Mouse (Mus musculus): Measurements from ENCODE around the gene Selenop. TPM values are rescaled to one million over a fixed set of nuclear protein-coding genes. Genes with fewer than 3 reads are reported as not detected.

The Selenop gene
- polyA plus RNA-seq, 1 experiment from 2014 or later: 44.7 TPM

DNA sequence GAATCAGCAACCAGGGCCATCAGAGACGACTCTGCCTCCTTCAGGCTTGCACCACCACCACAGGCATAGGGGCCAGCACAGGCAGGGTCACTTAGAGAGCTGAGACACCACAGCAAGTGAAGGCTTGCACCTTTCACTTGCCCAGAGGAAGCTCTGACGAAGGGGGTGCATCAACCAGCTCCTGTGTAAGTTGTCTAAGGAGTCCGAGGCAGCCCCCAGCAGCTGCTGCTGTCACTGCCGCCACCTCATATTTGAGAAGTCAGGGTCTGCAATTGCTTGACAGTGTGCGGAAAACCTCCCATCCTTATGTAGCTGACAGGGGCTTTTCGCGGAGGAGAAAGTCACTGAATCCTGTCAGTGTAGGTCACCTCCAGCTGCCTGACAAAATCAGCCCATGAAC lies 10.9 kb downstream of the Selenop start:
- no peak for DNase-seq (ENCODE audit: extremely low spot score, low spot score)
- no peaks in the 10 kb centered on the region for H3K36me3 ChIP-seq (replicated peaks)
- H3K9me3 ChIP-seq: no peaks in the 10 kb centered on the region
- H3K27me3 ChIP-seq (ENCODE audit: poor library complexity, severe bottlenecking): no peaks in the 10 kb centered on the region
- 85% methylated on average over 7 of the region's 7 CpGs for WGBS
- 0 out of 2 replicates have a peak, but pooled peaks cover 2% of the 10 kb centered on the region for H3K4me1 ChIP-seq
- no peak overlapping the region for H3K4me3 ChIP-seq
- no peak overlapping the region for H3K27ac ChIP-seq

- Histone ChIP-seq H3K27me3 (ENCODE audit: poor library complexity, severe bottlenecking) (no peaks in the 10 kb centered on the region), H3K4me1 (0 out of 2 replicates have a peak, but pooled peaks cover 2% of the 10 kb centered on the region), H3K9me3 (no peaks in the 10 kb centered on the region), H3K4me3 (no peak overlapping the region), H3K36me3 (replicated peaks) (no peaks in the 10 kb centered on the region), H3K27ac (no peak overlapping the region)
- DNase-seq (ENCODE audit: extremely low spot score, low spot score): no peak
These were observed 12.9 kb downstream of the Selenop start for GRCm38 (mm10) chr15:3281216-3281615.

- no peak overlapping the region for H3K27ac ChIP-seq
- no peak for DNase-seq (ENCODE audit: extremely low spot score, low spot score)
- H3K36me3 ChIP-seq (replicated peaks): no peaks in the 10 kb centered on the region
- H3K9me3 ChIP-seq: no peaks in the 10 kb centered on the region
- 0 out of 2 replicates have a peak, but pooled peaks cover 2% of the 10 kb centered on the region for H3K4me1 ChIP-seq
- no peak overlapping the region for H3K4me3 ChIP-seq
- WGBS: 78% methylated on average over 1 of the region's 1 CpGs
- H3K27me3 ChIP-seq (ENCODE audit: poor library complexity, severe bottlenecking): no peaks in the 10 kb centered on the region
These were observed 13.4 kb downstream of the Selenop start for GRCm38 (mm10) chr15:3281737-3282136.

DNA sequence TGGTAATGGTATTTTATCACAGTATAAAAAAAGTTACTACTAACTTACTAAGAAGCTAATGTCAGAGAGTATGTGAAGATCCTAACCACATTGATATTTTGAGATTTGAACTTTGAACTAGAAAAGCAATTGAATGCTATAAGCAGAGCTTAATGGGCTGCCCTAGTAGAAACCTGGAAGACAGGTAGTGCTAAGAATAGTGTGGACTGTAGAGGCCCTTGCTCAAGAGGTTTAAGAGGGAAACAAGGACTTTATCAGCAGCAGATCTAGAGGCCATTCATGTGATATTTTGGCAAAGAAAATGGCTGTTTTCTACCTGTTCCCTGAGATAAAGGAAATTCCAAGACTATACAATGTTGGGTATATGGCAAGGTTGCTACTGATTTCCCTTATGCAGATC lies 17.7 kb downstream of the Selenop start:
- Histone ChIP-seq H3K4me1 (0 out of 2 replicates have a peak, but pooled peaks cover 2% of the 10 kb centered on the region), H3K9me3 (no peaks in the 10 kb centered on the region), H3K27me3 (ENCODE audit: poor library complexity, severe bottlenecking) (no peaks in the 10 kb centered on the region), H3K36me3 (replicated peaks) (no peaks in the 10 kb centered on the region), H3K4me3 (no peak overlapping the region), H3K27ac (no peak overlapping the region)
- DNase-seq (ENCODE audit: extremely low spot score, low spot score): no peak

GRCm38 (mm10) chr15:3290435-3290834 lies 22.1 kb downstream of the Selenop start:
- Histone ChIP-seq H3K4me3 (no peak overlapping the region), H3K27ac (no peak overlapping the region), H3K9me3 (no peaks in the 10 kb centered on the region), H3K4me1 (no peaks in the 10 kb centered on the region), H3K27me3 (ENCODE audit: poor library complexity, severe bottlenecking) (no peaks in the 10 kb centered on the region), H3K36me3 (replicated peaks) (no peaks in the 10 kb centered on the region)
- 90% methylated on average over 3 of the region's 3 CpGs for WGBS
- DNase-seq (ENCODE audit: extremely low spot score, low spot score): no peak

- Histone ChIP-seq H3K4me1 (no peaks in the 10 kb centered on the region), H3K27me3 (ENCODE audit: poor library complexity, severe bottlenecking) (no peaks in the 10 kb centered on the region), H3K4me3 (no peak overlapping the region), H3K9me3 (no peaks in the 10 kb centered on the region), H3K27ac (no peak overlapping the region), H3K36me3 (replicated peaks) (no peaks in the 10 kb centered on the region)
- WGBS: 72% methylated on average over 1 of the region's 1 CpGs
- DNase-seq (ENCODE audit: extremely low spot score, low spot score): no peak
These were observed 25.1 kb downstream of the Selenop start for GRCm38 (mm10) chr15:3293477-3293876.

DNA sequence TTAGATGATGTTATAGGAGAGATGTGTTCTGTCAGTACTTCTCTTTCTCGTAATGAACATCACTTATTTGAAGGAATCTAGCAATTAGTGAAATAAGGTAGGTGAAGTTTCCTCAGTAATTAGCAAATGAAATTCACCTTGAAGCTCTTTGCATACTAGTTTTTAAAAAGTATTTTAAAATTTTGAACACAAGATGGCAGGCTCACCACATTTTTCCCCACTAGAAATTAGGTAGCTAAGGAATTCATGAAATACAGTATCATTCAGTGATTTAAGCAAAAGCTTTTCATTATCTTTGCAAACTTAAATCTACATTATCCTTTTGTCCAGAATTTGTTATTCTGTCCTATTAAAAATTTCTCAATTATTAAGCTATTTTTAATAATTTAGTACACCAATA lies 27.6 kb downstream of the Selenop start:
- no peak for DNase-seq (ENCODE audit: extremely low spot score, low spot score)
- WGBS: 89% methylated on average over 1 of the region's 1 CpGs
- H3K36me3 ChIP-seq (replicated peaks): no peaks in the 10 kb centered on the region

DNA sequence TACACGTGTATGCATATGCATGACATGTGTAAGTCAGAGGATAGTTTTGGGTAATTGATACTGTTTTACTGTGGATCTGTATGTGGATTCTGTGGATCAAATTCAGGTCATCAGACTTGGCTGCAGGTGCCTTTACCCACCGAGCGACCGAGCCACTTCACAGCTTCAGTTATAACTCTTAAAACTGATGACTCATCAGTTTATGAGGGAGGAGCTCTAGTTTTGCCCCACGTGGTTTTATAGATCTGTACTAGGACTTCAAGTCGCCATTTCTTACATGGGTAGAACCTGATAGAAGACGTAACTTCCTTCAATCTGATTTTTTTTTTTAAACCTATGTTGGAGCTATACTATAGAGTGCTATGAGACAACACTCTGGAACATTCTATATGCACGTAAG lies 29.3 kb downstream of the Selenop start:
- Histone ChIP-seq H3K27ac (no peak overlapping the region), H3K4me1 (no peaks in the 10 kb centered on the region), H3K4me3 (no peak overlapping the region), H3K27me3 (ENCODE audit: poor library complexity, severe bottlenecking) (no peaks in the 10 kb centered on the region), H3K36me3 (replicated peaks) (no peaks in the 10 kb centered on the region), H3K9me3 (no peaks in the 10 kb centered on the region)
- 87% methylated on average over 8 of the region's 8 CpGs for WGBS
- no peak for DNase-seq (ENCODE audit: extremely low spot score, low spot score)

More for the DNA sequence above, 27.6 kb downstream of the Selenop start:
- Histone ChIP-seq H3K27me3 (ENCODE audit: poor library complexity, severe bottlenecking) (no peaks in the 10 kb centered on the region), H3K9me3 (no peaks in the 10 kb centered on the region), H3K4me1 (no peaks in the 10 kb centered on the region), H3K27ac (no peak overlapping the region), H3K4me3 (no peak overlapping the region)

DNA sequence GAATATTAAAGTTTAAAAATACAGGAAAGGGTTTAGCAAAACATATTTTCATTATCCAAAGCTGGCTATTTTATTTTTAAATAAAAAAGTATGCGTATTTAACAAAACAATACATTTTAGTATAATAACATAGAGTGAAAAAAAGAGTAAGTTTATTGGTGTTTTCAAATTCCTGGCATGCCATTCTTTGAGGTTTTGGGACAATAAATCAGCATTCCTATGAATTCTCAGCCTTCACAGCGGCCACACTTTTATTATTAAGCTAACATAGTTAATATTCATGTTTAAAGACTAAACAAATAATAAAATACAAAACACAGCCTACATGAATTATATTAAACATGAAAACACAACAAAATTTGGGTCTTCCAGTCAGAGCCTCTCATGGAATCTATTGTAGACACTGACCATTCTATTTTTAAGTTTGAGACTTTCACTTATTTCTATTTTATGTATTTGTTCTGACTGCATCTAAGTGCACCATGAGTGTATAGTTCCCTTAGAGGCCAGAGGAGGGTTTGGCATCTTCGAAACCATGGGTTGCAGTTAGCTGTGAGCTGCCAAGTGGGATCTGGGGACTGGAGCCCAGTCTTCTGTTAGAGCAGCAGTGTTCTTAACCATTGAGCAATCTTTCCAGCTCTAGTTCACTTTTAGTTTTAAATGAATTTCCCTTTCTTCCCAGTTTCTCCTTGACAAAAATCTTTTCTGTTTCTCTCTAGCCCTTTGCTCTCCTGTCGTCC lies 32.2 kb downstream of the Selenop start:
- no peaks in the 10 kb centered on the region for H3K4me1 ChIP-seq
- H3K27me3 ChIP-seq (ENCODE audit: poor library complexity, severe bottlenecking): no peaks in the 10 kb centered on the region
- WGBS: 87% methylated on average over 4 of the region's 4 CpGs

DNA sequence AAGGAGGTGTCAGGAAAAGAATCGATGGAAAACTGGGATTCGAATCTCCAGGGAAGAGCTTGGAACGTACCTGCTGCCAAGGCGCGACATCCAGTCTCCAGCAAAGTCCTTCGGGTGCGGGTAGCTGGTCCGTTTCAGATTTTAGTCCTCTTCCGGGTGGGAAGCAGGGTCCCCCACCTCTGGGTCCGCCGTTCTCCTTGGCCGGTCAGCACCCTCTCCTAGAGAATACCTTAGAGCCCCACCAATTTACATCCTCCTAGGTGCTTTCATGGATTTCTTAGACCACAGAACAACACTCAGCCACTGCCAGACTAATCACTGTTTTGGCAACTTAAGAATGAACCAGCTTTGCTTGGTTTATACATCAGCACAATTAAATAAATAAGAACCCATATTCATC lies 35.1 kb downstream of the Selenop start, which contains the start of gene Ccdc152:
Ccdc152 (minus strand) TSS at position 101 of the 400 bp plus-strand sequence.
- H3K36me3 ChIP-seq (replicated peaks): no peaks in the 10 kb centered on the region
- H3K27ac ChIP-seq: no peak within 1 kb of the TSS
- DNase-seq (ENCODE audit: extremely low spot score, low spot score): no peak
- no peaks in the 10 kb centered on the region for H3K27me3 ChIP-seq (ENCODE audit: poor library complexity, severe bottlenecking)
- no peaks in the 10 kb centered on the region for H3K9me3 ChIP-seq
- H3K4me3 ChIP-seq: no peak within 1 kb of the TSS
- 92% methylated on average over 12 of the region's 12 CpGs for WGBS
- no peaks in the 10 kb centered on the region for H3K4me1 ChIP-seq

More for the DNA sequence above, 32.2 kb downstream of the Selenop start:
- no peak for DNase-seq (ENCODE audit: extremely low spot score, low spot score)
- Histone ChIP-seq H3K36me3 (replicated peaks) (no peaks in the 10 kb centered on the region), H3K4me3 (no peak overlapping the region), H3K27ac (no peak overlapping the region), H3K9me3 (no peaks in the 10 kb centered on the region)

DNA sequence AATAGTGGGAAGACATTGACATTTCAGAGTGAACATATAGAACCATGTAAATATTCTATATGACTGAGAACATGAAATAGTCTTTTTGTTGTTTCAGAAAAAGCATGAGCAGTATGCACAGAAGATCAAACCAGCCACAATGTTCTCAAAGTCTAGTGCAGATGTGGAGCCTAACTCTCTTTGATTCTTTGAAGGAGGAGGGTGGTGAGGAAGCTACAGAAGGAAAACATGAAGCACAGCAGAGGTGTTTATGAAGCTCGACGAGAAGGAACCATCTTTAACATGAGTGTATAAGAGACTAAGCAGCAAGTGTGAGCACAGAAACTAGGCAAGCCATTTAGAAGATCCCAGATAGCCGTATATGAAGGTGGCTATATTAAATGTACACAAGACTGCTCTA lies 41.5 kb downstream of the Selenop start:
- no peaks in the 10 kb centered on the region for H3K27me3 ChIP-seq (ENCODE audit: poor library complexity, severe bottlenecking)
- no peaks in the 10 kb centered on the region for H3K4me1 ChIP-seq
- H3K4me3 ChIP-seq: no peak overlapping the region
- no peaks in the 10 kb centered on the region for H3K9me3 ChIP-seq
- H3K36me3 ChIP-seq (replicated peaks): no peaks in the 10 kb centered on the region
- no peak overlapping the region for H3K27ac ChIP-seq
- 91% methylated on average over 3 of the region's 3 CpGs for WGBS
- no peak for DNase-seq (ENCODE audit: extremely low spot score, low spot score)

DNA sequence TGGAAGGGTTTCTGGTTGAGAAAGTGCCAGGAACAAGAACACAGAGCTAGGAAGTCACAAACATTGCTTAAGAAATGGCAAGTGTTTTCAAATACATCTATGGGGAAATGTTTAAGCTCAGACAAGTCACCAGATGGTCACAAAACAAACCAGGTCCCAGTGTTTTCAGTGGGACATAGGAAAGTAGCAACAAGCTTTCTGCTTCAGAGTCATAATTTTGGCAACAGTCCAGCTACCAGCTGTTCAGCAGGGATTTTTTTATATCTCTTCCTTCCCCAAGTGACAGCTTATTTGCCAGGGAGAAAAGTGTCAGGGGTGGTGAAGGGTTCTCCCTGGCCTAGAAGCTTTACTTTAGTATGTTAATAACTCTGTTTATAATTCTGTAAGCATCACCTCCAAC lies 44.6 kb downstream of the Selenop start:
- no peaks in the 10 kb centered on the region for H3K36me3 ChIP-seq (replicated peaks)
- H3K27ac ChIP-seq: no peak overlapping the region
- no peaks in the 10 kb centered on the region for H3K27me3 ChIP-seq (ENCODE audit: poor library complexity, severe bottlenecking)
- no peaks in the 10 kb centered on the region for H3K4me1 ChIP-seq
- no peaks in the 10 kb centered on the region for H3K9me3 ChIP-seq
- H3K4me3 ChIP-seq: no peak overlapping the region
- no peak for DNase-seq (ENCODE audit: extremely low spot score, low spot score)

DNA sequence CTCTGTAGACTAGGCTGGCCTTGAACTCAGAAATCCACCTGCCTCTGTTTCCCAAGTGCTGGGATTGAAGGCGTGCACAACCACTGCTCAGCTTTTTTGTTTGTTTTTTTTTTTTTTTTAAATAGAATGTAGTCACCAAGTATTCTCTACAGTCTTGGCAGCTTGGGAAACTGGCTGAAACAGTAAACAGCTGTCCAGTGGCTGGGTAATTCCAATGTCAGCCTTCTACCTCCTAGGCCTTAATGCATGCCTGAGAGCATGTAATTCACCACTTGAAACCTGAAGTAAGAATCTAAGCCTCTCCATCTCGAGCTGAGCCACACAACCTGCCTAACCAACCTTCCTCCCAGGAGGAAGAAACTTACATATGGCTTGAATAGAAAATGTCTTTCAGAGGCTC lies 48.3 kb downstream of the Selenop start:
- no peak overlapping the region for H3K4me3 ChIP-seq
- H3K9me3 ChIP-seq: no peaks in the 10 kb centered on the region
- DNase-seq (ENCODE audit: extremely low spot score, low spot score): no peak
- WGBS: 72% methylated on average over 2 of the region's 2 CpGs
- H3K27ac ChIP-seq: no peak overlapping the region
- no peaks in the 10 kb centered on the region for H3K36me3 ChIP-seq (replicated peaks)
- no peaks in the 10 kb centered on the region for H3K27me3 ChIP-seq (ENCODE audit: poor library complexity, severe bottlenecking)
- no peaks in the 10 kb centered on the region for H3K4me1 ChIP-seq

DNA sequence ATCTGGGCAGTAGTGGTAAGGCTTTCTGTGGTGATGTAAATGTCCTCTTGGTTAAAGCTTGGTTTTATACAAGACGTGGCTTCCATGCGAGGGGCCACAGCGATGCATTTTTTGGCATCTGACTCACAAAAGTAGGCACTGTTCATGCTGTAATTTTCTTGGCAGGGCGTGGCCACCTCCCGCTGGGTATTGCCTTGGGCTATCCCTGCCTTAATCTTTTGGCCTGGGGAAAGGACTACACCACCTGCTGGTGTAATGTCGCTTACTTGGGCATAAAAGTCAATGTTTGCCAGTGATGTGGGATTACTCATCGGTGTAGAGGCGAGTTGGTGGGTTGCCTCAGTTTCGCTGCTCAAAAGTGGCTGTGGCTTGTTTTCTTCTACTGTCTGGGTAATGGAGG lies 51.6 kb downstream of the Selenop start:
- Histone ChIP-seq H3K4me1 (no peaks in the 10 kb centered on the region), H3K27ac (no peak overlapping the region), H3K27me3 (ENCODE audit: poor library complexity, severe bottlenecking) (no peaks in the 10 kb centered on the region), H3K36me3 (replicated peaks) (no peaks in the 10 kb centered on the region), H3K9me3 (no peaks in the 10 kb centered on the region), H3K4me3 (no peak overlapping the region)
- no peak for DNase-seq (ENCODE audit: extremely low spot score, low spot score)
- 84% methylated on average over 9 of the region's 9 CpGs for WGBS

Data from forebrain, embryonic 10.5 days (tissue).